Mouse (Mus musculus) CH12.LX (cell line): ENCODE measurements around the gene Asb3. TPM values are rescaled to one million over a fixed set of nuclear protein-coding genes. Genes with fewer than 3 reads are reported as not detected.

Experiments
- DNase-seq: peaks from one replicate; pipeline ENCODE4 v3.0.0-alpha.2; 2013; ENCODE audit errors: extremely low read depth
- H3K27ac ChIP-seq: 2 replicates; pipeline ENCODE4 v1.5.1; 2012; ENCODE audit warnings: low read depth, mild to moderate bottlenecking, control low read depth, moderate library complexity; ENCODE audit not compliant: insufficient read depth
- H3K27me3 ChIP-seq: replicated peaks from 2 replicates; pipeline ENCODE3; 2012; ENCODE audit warnings: inconsistent platforms
- H3K36me3 ChIP-seq, 2 experiments: replicated peaks in 1 of 2; 2 replicates each; pipeline versions ENCODE3 to v1.6.1; 2012; ENCODE audit warnings: inconsistent platforms in 1 of 2, low read length in 1 of 2, mild to moderate bottlenecking in 1 of 2, mixed read lengths in 1 of 2, moderate library complexity in 1 of 2; ENCODE audit not compliant: control insufficient read depth in 1 of 2, insufficient read depth in 1 of 2
- H3K4me1 ChIP-seq, 2 experiments: 2 replicates each; pipeline ENCODE4 v1.6.1; 2012; ENCODE audit warnings: inconsistent platforms in 1 of 2, moderate library complexity in 1 of 2; ENCODE audit not compliant: insufficient read depth in 2 of 2, control insufficient read depth in 1 of 2
- H3K4me2 ChIP-seq: 2 replicates; pipeline ENCODE4 v1.6.1; 2012; ENCODE audit warnings: low read depth, mild to moderate bottlenecking, control low read depth; ENCODE audit not compliant: poor library complexity, insufficient read depth, severe bottlenecking
- H3K4me3 ChIP-seq, 3 experiments: fragments of 150-350 bp in 1 of 3; sonication (generic) in 1 of 3; replicated peaks in 1 of 3; 2 replicates each; pipeline versions ENCODE3 to v1.5.1; 2011 to 2012; ENCODE audit warnings: low read depth in 2 of 3, low read length in 2 of 3, mild to moderate bottlenecking in 2 of 3, moderate library complexity in 2 of 3, control low read depth in 1 of 3, improper control_type of control experiment in 1 of 3, inconsistent platforms in 1 of 3, mixed read lengths in 1 of 3; ENCODE audit not compliant: poor library complexity in 1 of 3
- H3K79me2 ChIP-seq: replicated peaks from 2 replicates; pipeline ENCODE4 v1.6.1; 2012; ENCODE audit warnings: mild to moderate bottlenecking, moderate library complexity; ENCODE audit not compliant: control insufficient read depth, poor library complexity, insufficient read depth, severe bottlenecking; ENCODE audit errors: extremely low read depth
- H3K9ac ChIP-seq: 2 replicates; pipeline ENCODE4 v1.6.1; 2012; ENCODE audit warnings: low read depth, mild to moderate bottlenecking, control low read depth, moderate library complexity; ENCODE audit not compliant: insufficient read depth
- H3K9me3 ChIP-seq: replicated peaks from 2 replicates; pipeline ENCODE3; 2012; ENCODE audit warnings: low read length, inconsistent platforms, mixed read lengths
- BHLHE40 ChIP-seq: IDR thresholded peaks from 2 replicates; pipeline ENCODE4 v1.6.1; 2011; ENCODE audit warnings: mild to moderate bottlenecking, low read depth, low read length, improper control_type of control experiment
- CHD2 ChIP-seq: IDR thresholded peaks from 2 replicates; pipeline ENCODE4 v1.6.1; 2011; ENCODE audit warnings: low read length, improper control_type of control experiment
- ETS1 ChIP-seq: conservative IDR thresholded peaks from 2 replicates; pipeline ENCODE4 v1.6.1; 2012; ENCODE audit warnings: low read depth, mild to moderate bottlenecking, inconsistent platforms, low read length, improper control_type of control experiment, moderate library complexity
- HCFC1 ChIP-seq: IDR thresholded peaks from 2 replicates; pipeline ENCODE4 v1.6.1; 2012; ENCODE audit warnings: low read depth, mild to moderate bottlenecking, inconsistent platforms, low read length, improper control_type of control experiment
- JUN ChIP-seq: IDR thresholded peaks from 2 replicates; pipeline ENCODE4 v1.6.1; 2011; ENCODE audit warnings: low read depth, mild to moderate bottlenecking, low read length, improper control_type of control experiment, moderate library complexity; ENCODE audit not compliant: insufficient read depth
- MAFK ChIP-seq: IDR thresholded peaks from 2 replicates; pipeline ENCODE4 v1.6.1; 2011; ENCODE audit warnings: low read length, improper control_type of control experiment; ENCODE audit not compliant: insufficient replicate concordance
- MAZ ChIP-seq: IDR thresholded peaks from 2 replicates; pipeline ENCODE4 v1.6.1; 2012; ENCODE audit warnings: low read depth, mild to moderate bottlenecking, inconsistent platforms, low read length, improper control_type of control experiment, moderate library complexity
- MEF2A ChIP-seq: IDR thresholded peaks from 2 replicates; pipeline ENCODE4 v1.6.1; 2014; ENCODE audit warnings: low read depth, mild to moderate bottlenecking, inconsistent platforms, low read length, improper control_type of control experiment, borderline replicate concordance
- MXI1 ChIP-seq: IDR thresholded peaks from 2 replicates; pipeline ENCODE4 v1.6.1; 2011; ENCODE audit warnings: mild to moderate bottlenecking, low read depth, low read length, improper control_type of control experiment
- MYC ChIP-seq: IDR thresholded peaks from 2 replicates; pipeline ENCODE4 v1.6.1; 2011; ENCODE audit warnings: low read depth, mild to moderate bottlenecking, improper control_type of control experiment, low read length
- NRF1 ChIP-seq: IDR thresholded peaks from 2 replicates; pipeline ENCODE4 v1.6.1; 2014; ENCODE audit warnings: low read depth, mild to moderate bottlenecking, inconsistent platforms, low read length, improper control_type of control experiment, moderate library complexity
- PAX5 ChIP-seq: IDR thresholded peaks from 2 replicates; pipeline ENCODE4 v1.6.1; 2012; ENCODE audit warnings: low read length, inconsistent platforms, mixed read lengths
- POLR2A ChIP-seq: IDR thresholded peaks from 2 replicates; pipeline ENCODE4 v1.6.1; 2011; ENCODE audit warnings: low read depth, mild to moderate bottlenecking, improper control_type of control experiment, low read length
- RAD21 ChIP-seq: IDR thresholded peaks from 2 replicates; pipeline ENCODE4 v1.6.1; 2011; ENCODE audit warnings: low read depth, mild to moderate bottlenecking, low read length, improper control_type of control experiment, moderate library complexity
- SIN3A ChIP-seq: IDR thresholded peaks from 2 replicates; pipeline ENCODE4 v1.6.1; 2012; ENCODE audit warnings: low read length, improper control_type of control experiment, inconsistent platforms
- USF2 ChIP-seq: conservative IDR thresholded peaks from 2 replicates; pipeline ENCODE4 v1.6.1; 2011; ENCODE audit warnings: low read depth, low read length, improper control_type of control experiment
- ZKSCAN1 ChIP-seq: IDR thresholded peaks from 2 replicates; pipeline ENCODE4 v1.6.1; 2012; ENCODE audit warnings: low read depth, inconsistent platforms, low read length, improper control_type of control experiment, borderline replicate concordance
- dilution Hi-C: fragments of 300-500 bp; cut with MboI; formaldehyde crosslinking; loops from 2 replicates; pipeline ENCODE4 v1.14.3; 2020; ENCODE audit warnings: low sequenced_read_pairs; ENCODE audit not compliant: extremely low pct_unique_long_range_greater_than_20kb, extremely low pct_ligation_motif_present
- in situ Hi-C: fragments of 300-500 bp; cut with MboI; formaldehyde crosslinking; loops from 3 replicates; pipeline ENCODE4 v1.14.3; 2019; ENCODE audit warnings: low sequenced_read_pairs, low pct_ligation_motif_present, low pct_unique_long_range_greater_than_20kb, mixed read lengths
- polyA plus RNA-seq: library from polyadenylated mRNA; unstranded; fragments of >175 nt; gene quantifications from 2 replicates; pipeline ENCODE4 v1.2.1, GENCODE M21; 2012; ENCODE audit warnings: low read depth; ENCODE audit not compliant: insufficient read length
- total RNA-seq, 2 experiments: library from RNA; depleted of rRNA; stranded (reverse); fragments of 300-350 nt in 1 of 2; fragments of >200 nt in 1 of 2; gene quantifications; 2 replicates each; pipeline ENCODE4 v1.2.3; 2012 to 2014

The Asb3 gene
- total and polyA plus RNA-seq, 3 experiments: 12.9 to 35.5 (median 14.1) TPM

DNA sequence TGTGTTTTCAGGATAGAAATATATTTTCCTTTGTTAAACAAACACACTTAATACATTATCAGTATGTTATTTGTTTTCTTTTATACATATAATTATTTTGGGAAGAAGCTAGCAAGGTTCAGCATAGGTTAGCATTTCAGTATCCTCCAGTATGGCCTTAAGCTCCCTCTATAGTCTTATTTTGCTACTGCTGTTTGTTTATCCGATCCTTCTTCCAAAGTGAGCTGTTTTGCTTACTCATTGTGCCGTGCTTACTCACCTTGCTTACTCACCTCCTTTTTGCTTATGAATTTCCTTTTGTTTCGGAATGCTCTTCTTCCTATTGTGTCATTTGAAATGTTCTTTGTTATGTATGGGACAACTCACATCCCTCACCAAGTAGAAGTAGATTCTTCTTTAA is 111.5 kb downstream of the Asb3 start:
- H3K4me3 ChIP-seq: no peak overlapping the region
- no peak for DNase-seq
- H3K4me2 ChIP-seq: no peak overlapping the region
- in situ Hi-C loops: no loop called here
- dilution Hi-C loops: no loop called here
- no peaks in the 10 kb centered on the region for H3K9me3 ChIP-seq
- H3K27me3 ChIP-seq: no peaks in the 10 kb centered on the region
- TF ChIP-seq ZKSCAN1: no peak
- TF ChIP-seq PAX5: no peak
- TF ChIP-seq NRF1: no peak
- no peak for TF ChIP-seq ETS1
- no peak for TF ChIP-seq CHD2
- TF ChIP-seq HCFC1: no peak
- no peak for TF ChIP-seq RAD21
- TF ChIP-seq POLR2A: no peak
- no peak overlapping the region for H3K27ac ChIP-seq
- no peaks in the 10 kb centered on the region; the same call in 1 of the 2 replicates for H3K79me2 ChIP-seq
- no peak overlapping the region for H3K9ac ChIP-seq
- H3K36me3 ChIP-seq: peaks cover 3 to 10% of the 10 kb centered on the region in 2 experiments
- peaks cover 3 to 21% of the 10 kb centered on the region in 2 experiments; a peak in 3 of 4 replicates for H3K4me1 ChIP-seq

DNA sequence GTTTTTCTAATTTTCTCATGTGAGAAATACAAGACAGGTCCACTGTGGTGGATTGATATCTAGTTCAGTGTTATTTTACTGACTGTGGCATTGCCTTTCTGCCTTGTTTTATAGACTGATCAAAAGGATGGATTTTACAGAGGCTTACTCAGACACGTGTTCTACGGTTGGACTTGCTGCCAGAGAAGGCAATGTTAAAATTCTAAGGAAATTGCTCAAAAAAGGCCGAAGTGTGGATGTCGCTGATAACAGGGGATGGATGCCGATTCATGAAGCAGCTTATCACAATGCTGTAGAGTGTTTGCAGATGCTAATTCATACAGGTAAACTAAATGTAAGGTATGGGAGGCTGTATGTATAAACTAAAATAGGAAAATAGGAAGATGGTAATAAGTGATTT is 113.0 kb downstream of the Asb3 start:
- H3K79me2 ChIP-seq: no peaks in the 10 kb centered on the region; the same call in 1 of the 2 replicates
- H3K9me3 ChIP-seq: no peaks in the 10 kb centered on the region
- H3K4me1 ChIP-seq: peaks cover 3 to 24% of the 10 kb centered on the region in 2 experiments; a peak in 3 of 4 replicates
- no peak overlapping the region for H3K4me3 ChIP-seq
- H3K27ac ChIP-seq: no peak overlapping the region
- peaks cover 3 to 11% of the 10 kb centered on the region in 2 experiments for H3K36me3 ChIP-seq
- no peak overlapping the region for H3K4me2 ChIP-seq
- TF ChIP-seq JUN (no peak), SIN3A (no peak), BHLHE40 (no peak), CHD2 (no peak), MEF2A (no peak), MYC (no peak), MAZ (no peak), HCFC1 (no peak), USF2 (no peak), RAD21 (no peak), MXI1 (no peak), MAFK (no peak), ZKSCAN1 (no peak)
- dilution Hi-C loops (no loop called here), in situ Hi-C loops (no loop called here)
- no peak overlapping the region for H3K9ac ChIP-seq
- H3K27me3 ChIP-seq: no peaks in the 10 kb centered on the region
- no peak for DNase-seq
